Mouse (Mus musculus) heart, embryonic 10.5 days (tissue): ENCODE data around the gene Hdhd3. TPM values are rescaled to one million over a fixed set of nuclear protein-coding genes. Genes with fewer than 3 reads are reported as not detected.

Experiments used
- DNase-seq: peaks from one replicate; pipeline ENCODE4 v3.0.0-alpha.2; 2017; ENCODE audit warnings: low spot score
- H3K27ac ChIP-seq: fragments of 300-500 bp; sonication (generic); 2 replicates; pipeline ENCODE4 v1.5.1; 2016; ENCODE audit warnings: mild to moderate bottlenecking
- H3K27me3 ChIP-seq: fragments of 300-500 bp; sonication (generic); 2 replicates; pipeline ENCODE4 v1.6.1; 2016; ENCODE audit warnings: mild to moderate bottlenecking; ENCODE audit not compliant: poor library complexity, insufficient read depth, severe bottlenecking
- H3K36me3 ChIP-seq: fragments of 300-500 bp; sonication (generic); 2 replicates; pipeline ENCODE4 v1.6.1; 2016; ENCODE audit warnings: mild to moderate bottlenecking, moderate library complexity
- H3K4me1 ChIP-seq: fragments of 300-500 bp; sonication (generic); 2 replicates; pipeline ENCODE4 v1.6.1; 2016; ENCODE audit warnings: mild to moderate bottlenecking
- H3K4me3 ChIP-seq: fragments of 300-500 bp; sonication (generic); 2 replicates; pipeline ENCODE4 v1.5.1; 2016; ENCODE audit warnings: mild to moderate bottlenecking, moderate library complexity
- H3K9me3 ChIP-seq: fragments of 300-500 bp; sonication (generic); 2 replicates; pipeline ENCODE4 v1.6.1; 2016; ENCODE audit warnings: mild to moderate bottlenecking, moderate library complexity
- WGBS: fragments of 180-500 bp; shearing (Covaris S2); methylation state at CpG from one replicate; pipeline ENCODE4 v1.1.7; 2016; 5-methylcytosine and 5-hydroxymethylcytosine counted together
- polyA plus RNA-seq: library from polyadenylated mRNA; unstranded; fragments of >200 nt; fragmentation: Nextera tagmentation; extraction: Ambion mirVana; gene quantifications from 2 replicates; pipeline ENCODE4 v1.2.1, GENCODE M21; 2016

Gene Hdhd3
- polyA plus RNA-seq, 1 experiment from 2014 or later, result 10.1 TPM

DNA sequence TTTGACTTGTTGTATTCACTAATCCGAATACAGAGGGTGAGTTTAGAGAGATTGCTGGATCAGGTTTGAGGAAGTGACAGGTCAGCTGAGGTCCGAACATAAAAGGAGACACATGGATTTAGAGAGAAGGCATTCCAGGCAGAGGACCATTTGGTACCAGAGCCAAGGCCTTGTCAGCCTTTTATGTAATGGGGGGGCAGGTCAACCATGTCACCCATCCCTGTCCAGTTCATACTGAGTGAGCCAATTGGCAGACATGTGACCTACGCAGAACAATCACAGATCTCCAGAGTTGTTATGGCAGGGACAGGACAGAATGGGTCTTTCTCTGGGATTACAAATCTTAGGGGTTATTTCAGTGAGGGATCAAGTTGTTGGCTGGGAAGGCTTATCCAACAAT is 2.7 kb upstream of the Hdhd3 start:
- no peak for DNase-seq
- Histone ChIP-seq H3K4me1 (peaks cover 9% of the 10 kb centered on the region), H3K36me3 (peaks cover 36% of the 10 kb centered on the region), H3K27ac (no peak overlapping the region), H3K27me3 (no peaks in the 10 kb centered on the region), H3K4me3 (no peak overlapping the region), H3K9me3 (no peaks in the 10 kb centered on the region)
- 78% methylated on average over 3 of the region's 3 CpGs for WGBS

DNA sequence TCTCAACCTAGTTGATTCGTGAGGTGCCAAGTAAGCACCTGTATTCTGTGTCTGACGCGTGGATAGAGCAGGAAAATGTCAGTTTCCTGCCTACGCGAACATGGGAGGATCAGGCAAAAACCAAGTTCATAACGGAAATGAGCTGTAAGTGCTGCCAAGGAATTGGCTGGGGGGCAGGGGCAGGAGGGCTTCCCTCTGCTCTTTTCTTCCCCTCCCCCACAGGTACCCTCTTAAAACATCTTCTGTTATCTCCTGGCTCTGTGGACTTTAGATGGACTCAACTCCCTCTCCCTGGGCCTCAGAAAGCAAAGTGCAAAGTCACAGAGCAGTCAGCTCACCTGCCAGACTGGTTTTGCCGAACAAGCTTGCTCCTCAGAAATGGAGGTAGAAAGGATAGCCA is 298 bp downstream of the Hdhd3 start:
- H3K4me1 ChIP-seq, result peaks cover 9% of the 10 kb centered on the region
- H3K9me3 ChIP-seq, result no peaks in the 10 kb centered on the region
- no peak for DNase-seq
- peak overlapping the region; percentile 69; the same call in 1 of the 2 replicates for H3K4me3 ChIP-seq
- H3K27ac ChIP-seq, result peak overlapping the region; percentile 92
- H3K36me3 ChIP-seq, result peaks cover 22% of the 10 kb centered on the region
- H3K27me3 ChIP-seq, result no peaks in the 10 kb centered on the region
- 67% methylated on average over 7 of the region's 7 CpGs for WGBS

DNA sequence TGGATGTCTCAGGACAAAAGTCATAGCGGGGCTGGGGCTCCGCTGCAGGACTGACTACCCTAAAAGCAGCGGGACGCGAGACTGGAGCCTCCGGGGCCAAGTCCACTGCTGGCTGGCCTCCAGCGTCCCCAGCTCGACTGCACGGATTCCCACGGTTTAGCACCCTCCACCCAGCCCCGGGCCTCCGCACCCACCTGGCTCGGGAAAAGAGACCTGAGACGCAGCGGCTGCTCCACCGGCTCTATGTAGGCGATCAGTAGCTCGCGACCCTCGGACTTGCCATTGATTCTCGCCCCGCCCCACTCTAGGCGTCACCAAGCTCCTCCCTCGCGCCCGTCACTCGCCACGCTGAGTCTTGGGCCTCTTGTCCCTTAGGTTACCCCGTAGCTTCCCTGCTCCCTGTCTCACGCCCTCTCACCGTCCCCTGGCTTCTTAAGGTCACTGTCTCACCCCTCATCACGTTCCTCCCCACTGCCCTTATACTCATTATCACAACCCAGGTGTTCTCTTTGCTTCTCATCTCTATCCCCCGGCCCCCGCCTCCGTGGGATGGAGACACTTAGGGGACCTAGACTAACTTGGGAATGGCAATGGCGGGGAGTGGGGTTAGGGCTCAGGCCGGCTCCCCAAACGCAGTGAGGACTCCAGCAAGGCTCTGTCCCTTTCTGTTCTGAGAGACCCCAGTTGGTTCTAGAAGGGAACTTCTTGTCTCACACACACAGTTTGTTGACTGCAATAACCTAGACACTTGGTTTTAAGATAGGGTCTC is 1.1 kb downstream of the Hdhd3 start:
- DNase-seq, result peak; percentile 97
- 1% methylated on average over 38 of the region's 38 CpGs for WGBS
- Histone ChIP-seq H3K4me1 (peaks cover 9% of the 10 kb centered on the region), H3K9me3 (no peaks in the 10 kb centered on the region), H3K4me3 (peak overlapping the region; percentile 69), H3K27ac (peak overlapping the region; percentile 92), H3K36me3 (peaks cover 20% of the 10 kb centered on the region), H3K27me3 (no peaks in the 10 kb centered on the region)

DNA sequence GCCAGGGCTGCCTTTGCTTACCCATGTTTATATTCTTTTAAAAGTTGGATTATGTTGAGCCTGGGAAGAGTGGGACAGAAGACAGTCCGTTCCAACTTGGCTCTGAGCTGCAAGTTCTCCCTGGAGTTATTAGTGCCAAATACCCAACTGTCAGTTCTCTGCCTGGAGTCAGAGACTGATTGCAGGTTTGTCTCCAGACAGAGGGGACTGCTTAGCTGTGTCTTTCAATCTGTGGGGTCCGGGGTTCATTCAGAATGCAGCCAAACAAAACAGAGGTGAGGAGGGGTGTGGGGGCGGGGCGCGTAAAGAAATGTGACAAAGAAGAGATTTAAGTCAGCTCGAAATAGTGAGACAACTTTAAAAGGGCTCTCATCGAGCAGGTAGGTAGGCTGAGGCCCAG is 1.7 kb downstream of the Hdhd3 start:
- 4% methylated on average over 7 of the region's 7 CpGs for WGBS
- H3K27ac ChIP-seq, result peak overlapping the region; percentile 92
- no peak for DNase-seq
- peak overlapping the region; percentile 69 for H3K4me3 ChIP-seq
- H3K4me1 ChIP-seq, result peaks cover 9% of the 10 kb centered on the region
- H3K9me3 ChIP-seq, result no peaks in the 10 kb centered on the region
- H3K27me3 ChIP-seq, result no peaks in the 10 kb centered on the region
- peaks cover 20% of the 10 kb centered on the region for H3K36me3 ChIP-seq

DNA sequence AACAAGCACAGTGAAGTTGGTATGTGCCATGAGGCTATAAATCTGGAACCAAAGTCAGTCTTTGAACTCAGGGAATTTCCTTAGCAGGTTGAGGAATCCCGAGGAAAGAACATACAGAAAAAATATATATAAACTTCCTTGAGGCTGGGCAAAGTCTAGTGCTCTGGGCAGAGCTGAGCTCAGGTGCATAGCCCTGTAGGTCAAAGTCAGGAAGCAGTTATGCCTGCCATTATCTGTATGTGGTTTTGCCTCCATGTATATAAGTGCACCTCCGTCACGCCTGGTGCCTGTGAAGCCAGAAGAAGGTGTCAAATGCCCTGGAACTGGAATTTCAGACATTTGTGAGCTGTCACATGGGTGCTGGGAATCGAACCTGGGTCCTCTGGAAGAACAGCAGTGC is 2.5 kb downstream of the Hdhd3 start:
- DNase-seq, result no peak
- 83% methylated on average over 4 of the region's 4 CpGs for WGBS
- Histone ChIP-seq H3K27me3 (no peaks in the 10 kb centered on the region), H3K4me3 (no peak overlapping the region), H3K27ac (no peak overlapping the region), H3K36me3 (peaks cover 20% of the 10 kb centered on the region), H3K4me1 (peaks cover 9% of the 10 kb centered on the region), H3K9me3 (no peaks in the 10 kb centered on the region)

DNA sequence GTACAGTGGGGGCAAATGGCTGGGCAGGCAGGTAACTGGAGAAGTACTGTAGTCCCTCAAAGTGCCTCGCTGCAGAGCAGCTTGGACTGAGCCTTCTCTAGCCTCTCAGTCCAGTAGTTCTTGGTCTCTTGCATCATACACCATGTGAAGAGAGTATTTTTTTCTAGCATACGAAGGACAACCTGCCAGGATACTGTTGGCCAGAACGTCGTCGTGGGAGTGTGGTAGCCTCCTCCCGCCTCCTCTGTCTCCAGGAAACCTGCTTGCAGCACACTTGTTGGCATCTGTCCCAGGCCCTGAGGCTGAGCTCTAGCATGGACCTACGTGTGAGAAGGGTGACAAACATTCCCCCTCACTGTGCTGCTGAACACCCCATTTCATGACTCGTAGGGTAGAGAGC is 6.5 kb downstream of the Hdhd3 start:
- Histone ChIP-seq H3K9me3 (no peaks in the 10 kb centered on the region), H3K4me3 (no peak overlapping the region), H3K4me1 (peaks cover 5% of the 10 kb centered on the region; the same call in 1 of the 2 replicates), H3K36me3 (peaks cover 20% of the 10 kb centered on the region), H3K27me3 (no peaks in the 10 kb centered on the region), H3K27ac (no peak overlapping the region)
- WGBS, result 76% methylated on average over 8 of the region's 8 CpGs
- no peak for DNase-seq

DNA sequence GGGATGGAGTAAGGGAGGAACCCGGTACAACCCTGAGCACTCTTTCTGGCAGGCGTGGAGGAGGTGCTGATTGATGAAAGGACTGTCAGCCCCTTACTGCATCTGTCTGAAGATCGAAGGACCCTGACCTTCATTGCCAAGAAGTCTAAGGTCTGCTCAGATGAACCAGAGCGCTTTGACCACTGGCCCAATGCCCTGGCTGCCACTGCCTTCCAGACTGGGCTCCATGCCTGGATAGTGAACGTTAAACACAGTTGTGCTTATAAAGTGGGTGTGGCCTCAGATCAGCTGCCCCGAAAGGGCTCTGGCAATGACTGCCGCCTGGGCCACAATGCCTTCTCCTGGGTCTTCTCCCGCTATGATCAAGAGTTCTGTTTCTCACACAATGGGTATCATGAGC is 7.3 kb downstream of the Hdhd3 start:
- Histone ChIP-seq H3K27ac (no peak overlapping the region), H3K27me3 (no peaks in the 10 kb centered on the region), H3K36me3 (peaks cover 20% of the 10 kb centered on the region), H3K4me1 (peaks cover 5% of the 10 kb centered on the region; the same call in 1 of the 2 replicates), H3K9me3 (no peaks in the 10 kb centered on the region), H3K4me3 (no peak overlapping the region)
- DNase-seq, result no peak
- WGBS, result 68% methylated on average over 8 of the region's 8 CpGs

DNA sequence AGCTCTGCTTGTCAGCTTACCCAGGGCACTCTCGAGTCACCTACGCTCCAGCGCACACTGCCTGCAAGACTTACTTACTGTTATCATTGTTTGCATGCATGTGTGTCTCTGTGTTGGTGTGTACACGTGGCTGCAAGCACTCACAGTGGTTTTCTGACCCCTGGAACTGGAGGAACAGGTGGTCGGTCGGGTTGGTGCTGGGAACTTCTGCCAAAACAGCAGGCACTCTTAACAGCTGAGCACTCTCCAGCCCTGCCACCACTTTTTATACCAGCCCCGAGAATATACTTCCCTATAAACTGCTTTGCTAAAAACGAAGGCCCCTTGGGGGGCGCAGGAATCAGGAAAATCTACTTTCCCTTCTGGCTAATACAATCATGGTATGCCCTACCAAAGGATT is 9.0 kb downstream of the Hdhd3 start:
- H3K36me3 ChIP-seq, result peaks cover 13% of the 10 kb centered on the region
- H3K4me3 ChIP-seq, result no peak overlapping the region
- DNase-seq, result no peak
- peaks cover 5% of the 10 kb centered on the region; the same call in 1 of the 2 replicates for H3K4me1 ChIP-seq
- H3K9me3 ChIP-seq, result no peaks in the 10 kb centered on the region
- H3K27me3 ChIP-seq, result no peaks in the 10 kb centered on the region
- WGBS, result 58% methylated on average over 9 of the region's 9 CpGs
- no peak overlapping the region for H3K27ac ChIP-seq

DNA sequence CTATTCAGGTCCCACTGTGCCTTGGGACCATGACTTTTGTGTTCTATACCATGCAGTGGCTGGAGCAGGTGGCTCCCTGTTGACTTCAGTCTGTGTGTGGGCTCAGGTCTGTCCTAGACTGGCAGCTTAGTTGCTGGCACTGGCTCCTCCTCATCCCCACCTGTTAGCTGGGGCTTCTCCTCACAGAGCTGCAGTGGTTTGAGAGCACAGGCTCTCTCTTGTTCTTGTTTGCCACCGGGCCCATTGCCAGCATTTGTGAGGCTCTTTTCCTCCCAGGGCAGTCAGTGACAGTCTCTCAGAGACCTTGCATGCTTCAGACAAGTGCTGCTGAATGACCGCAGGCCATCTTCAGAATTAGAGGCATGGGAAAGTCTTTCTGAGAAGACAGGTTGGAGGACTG is 10.6 kb downstream of the Hdhd3 start:
- H3K27ac ChIP-seq, result no peak overlapping the region
- H3K27me3 ChIP-seq, result no peaks in the 10 kb centered on the region
- H3K36me3 ChIP-seq, result 0 out of 2 replicates have a peak, but pooled peaks cover under 1% of the 10 kb centered on the region
- H3K4me3 ChIP-seq, result no peak overlapping the region
- no peak for DNase-seq
- no peaks in the 10 kb centered on the region for H3K9me3 ChIP-seq
- 69% methylated on average over 2 of the region's 2 CpGs for WGBS
- H3K4me1 ChIP-seq, result peaks cover 8% of the 10 kb centered on the region; the same call in 1 of the 2 replicates

DNA sequence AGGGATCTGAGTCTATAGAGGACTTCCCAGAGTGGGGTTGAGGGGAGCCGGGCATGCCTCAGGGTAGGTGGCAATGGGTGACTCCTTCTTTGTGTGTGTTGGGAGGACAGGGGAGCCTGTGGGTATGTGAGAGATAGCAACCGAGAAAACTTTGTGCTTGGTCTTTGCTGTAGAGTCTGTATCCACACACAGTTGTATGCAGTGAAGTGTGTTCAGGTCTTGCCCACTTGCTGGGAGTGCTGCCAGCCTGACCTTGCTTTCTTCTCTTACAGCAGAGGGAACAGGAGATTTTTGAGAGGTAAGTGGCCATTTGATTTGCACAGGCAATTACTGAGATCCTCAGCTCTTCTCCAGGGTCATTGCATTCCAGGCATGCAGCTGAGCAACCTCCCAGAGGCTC is 15.4 kb downstream of the Hdhd3 start:
- H3K9me3 ChIP-seq, result no peaks in the 10 kb centered on the region
- no peak for DNase-seq
- H3K27ac ChIP-seq, result no peak overlapping the region
- H3K27me3 ChIP-seq, result no peaks in the 10 kb centered on the region; the same call in 1 of the 2 replicates
- no peaks in the 10 kb centered on the region for H3K36me3 ChIP-seq
- 79% methylated on average over 2 of the region's 2 CpGs for WGBS
- no peak overlapping the region for H3K4me3 ChIP-seq
- 0 out of 2 replicates have a peak, but pooled peaks cover 7% of the 10 kb centered on the region for H3K4me1 ChIP-seq

DNA sequence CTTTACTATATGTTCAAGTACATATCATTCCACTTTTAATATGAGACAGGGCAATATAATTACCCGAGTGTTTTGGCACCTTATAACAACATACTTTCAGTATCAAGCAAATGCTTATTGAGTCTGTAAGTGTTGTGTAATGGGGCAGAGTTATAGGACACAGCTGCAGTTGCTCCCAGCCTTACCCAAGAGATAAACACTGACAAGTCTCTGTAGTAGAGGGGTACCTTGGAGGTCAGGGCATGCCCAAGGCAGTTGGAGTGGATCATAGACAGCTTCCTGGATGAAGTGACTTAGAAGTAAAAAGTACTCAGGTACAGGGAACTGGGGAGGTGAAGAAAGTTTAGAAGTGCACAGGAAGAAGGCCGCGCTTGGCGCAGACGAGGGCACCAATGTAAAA is 16.1 kb downstream of the Hdhd3 start:
- Histone ChIP-seq H3K27me3 (peaks cover 5% of the 10 kb centered on the region), H3K27ac (no peak overlapping the region), H3K4me1 (0 out of 2 replicates have a peak, but pooled peaks cover 7% of the 10 kb centered on the region), H3K9me3 (no peaks in the 10 kb centered on the region), H3K4me3 (no peak overlapping the region), H3K36me3 (no peaks in the 10 kb centered on the region)
- no peak for DNase-seq
- 93% methylated on average over 5 of the region's 5 CpGs for WGBS

DNA sequence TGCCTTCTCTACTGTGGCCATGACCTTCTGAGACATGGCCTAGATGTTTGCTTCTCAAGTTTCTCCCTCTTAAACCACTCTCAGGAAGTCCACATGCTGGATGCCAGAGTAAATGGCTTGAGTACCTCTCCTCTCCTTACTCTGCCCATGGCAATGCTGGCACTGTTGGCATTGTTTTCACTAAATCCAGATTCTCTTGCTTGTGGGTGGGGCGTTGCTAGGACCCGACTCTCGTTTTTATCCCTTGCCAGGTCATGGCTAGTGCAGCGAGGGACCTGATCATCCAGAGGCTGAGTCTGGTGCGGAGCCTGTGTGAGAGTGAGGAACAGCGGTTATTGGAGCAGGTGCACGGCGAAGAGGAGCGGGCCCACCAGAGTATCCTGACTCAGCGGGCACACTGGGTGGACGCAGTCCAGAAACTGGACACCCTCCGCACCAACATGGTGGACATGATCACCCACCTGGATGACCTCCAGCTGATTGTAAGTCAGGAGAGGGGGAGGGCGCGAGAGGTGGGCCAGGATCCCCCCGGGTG is 17.0 kb downstream of the Hdhd3 start:
- H3K4me3 ChIP-seq, result no peak overlapping the region
- H3K27me3 ChIP-seq, result peaks cover 14% of the 10 kb centered on the region
- no peak for DNase-seq
- no peaks in the 10 kb centered on the region for H3K36me3 ChIP-seq
- H3K9me3 ChIP-seq, result no peaks in the 10 kb centered on the region
- WGBS, result 84% methylated on average over 15 of the region's 15 CpGs
- H3K4me1 ChIP-seq, result 0 out of 2 replicates have a peak, but pooled peaks cover 7% of the 10 kb centered on the region
- H3K27ac ChIP-seq, result no peak overlapping the region

DNA sequence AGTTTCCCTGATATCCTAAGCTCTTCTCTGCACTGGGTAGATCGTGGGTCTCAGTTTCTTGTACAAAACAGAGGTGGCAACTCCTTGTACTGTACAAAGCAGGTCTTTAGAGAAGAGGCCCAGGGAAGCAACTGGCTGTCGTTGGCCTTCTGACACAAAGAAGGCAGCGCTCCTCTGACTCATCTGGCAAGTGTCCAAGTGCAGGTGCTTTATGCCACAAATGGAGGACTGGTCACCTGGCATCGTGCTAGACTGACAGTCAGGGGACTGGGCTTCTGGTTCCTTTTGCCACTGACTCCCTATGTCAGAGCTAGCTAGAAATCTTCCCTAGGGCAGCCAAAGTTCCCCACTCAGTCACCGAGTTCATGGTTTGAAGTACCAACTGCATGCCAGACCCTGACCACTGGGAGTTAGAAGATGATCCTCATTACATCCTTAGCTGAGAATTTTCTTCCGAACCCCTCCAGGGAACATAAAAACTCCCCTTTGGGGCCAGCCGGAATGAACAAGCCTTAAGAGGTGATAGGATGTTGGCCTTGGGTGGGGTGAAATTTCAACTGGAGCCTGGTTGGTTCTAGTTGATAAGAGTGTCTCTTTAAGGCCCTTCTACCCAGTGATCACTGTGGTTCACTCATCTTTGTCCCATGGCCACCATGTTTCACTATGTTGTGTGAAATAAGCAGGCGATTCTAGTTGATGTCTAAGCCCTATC is 17.7 kb downstream of the Hdhd3 start:
- Histone ChIP-seq H3K4me3 (no peak overlapping the region), H3K27ac (no peak overlapping the region), H3K27me3 (peaks cover 20% of the 10 kb centered on the region), H3K36me3 (no peaks in the 10 kb centered on the region), H3K9me3 (no peaks in the 10 kb centered on the region), H3K4me1 (0 out of 2 replicates have a peak, but pooled peaks cover 7% of the 10 kb centered on the region)
- 82% methylated on average over 8 of the region's 8 CpGs for WGBS
- no peak for DNase-seq
